Mouse (Mus musculus): ENCODE measurements around the gene Tnfsf8.

GRCm38 (mm10) chr4:63785466-63785865, 75.7 kb downstream of the Tnfsf8 start:
- TF ChIP-seq TAL1 (IDR thresholded peaks at IDR 0.05; ENCODE audit: low read length) (no peak), GATA1 (IDR thresholded peaks at IDR 0.05; ENCODE audit: low read length) (no peak)
